Mouse (Mus musculus) cerebellum, adult 8-10 months (tissue): ENCODE measurements around the gene Ppp1r21.
A peak's percentile ranks its signal among the peaks of the same experiment; 100 is the strongest.

Experiments
- DNase-seq: peaks from one replicate; pipeline ENCODE4 v3.0.0; 2022

Ppp1r21 gene

DNA sequence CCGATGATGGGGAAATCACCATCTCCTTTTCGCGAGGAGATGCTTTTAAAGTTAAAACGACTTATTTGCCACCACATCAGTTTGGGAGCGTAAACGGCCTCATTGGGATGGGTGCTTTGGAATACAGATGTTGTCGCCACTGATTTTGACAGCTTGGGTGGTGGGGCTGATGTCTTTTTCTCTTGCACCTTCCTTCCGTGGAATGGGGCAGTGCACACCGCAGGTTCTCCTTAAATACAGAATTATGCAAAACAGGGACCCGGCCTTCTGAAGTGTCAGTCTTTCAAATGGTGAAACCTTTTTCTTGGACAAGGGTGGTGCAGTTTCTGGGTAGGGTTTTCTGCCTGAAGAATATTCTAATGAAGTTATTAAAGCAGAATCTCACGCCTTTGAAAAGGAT is 749 bp downstream of the Ppp1r21 start:
- no peak for DNase-seq

DNA sequence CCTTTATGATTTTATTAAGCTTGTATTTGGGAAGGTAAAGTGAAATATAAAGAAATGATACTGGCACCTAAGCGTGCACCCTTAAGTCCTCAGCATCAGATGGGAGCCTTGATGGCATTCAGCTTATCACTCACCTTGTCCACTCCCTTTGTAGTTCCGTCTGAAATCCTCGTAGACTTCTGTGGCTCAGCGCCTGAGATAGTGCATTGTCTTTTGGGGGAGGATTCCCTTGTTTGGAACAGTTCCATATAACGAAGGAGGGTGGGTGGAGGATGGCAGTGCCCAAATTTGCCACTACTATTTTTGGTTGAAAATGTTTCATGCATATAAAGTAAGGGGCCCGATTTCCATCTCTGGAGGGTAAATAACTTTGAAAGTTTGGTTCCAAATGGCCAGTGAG is 1.3 kb downstream of the Ppp1r21 start:
- DNase-seq: no peak

DNA sequence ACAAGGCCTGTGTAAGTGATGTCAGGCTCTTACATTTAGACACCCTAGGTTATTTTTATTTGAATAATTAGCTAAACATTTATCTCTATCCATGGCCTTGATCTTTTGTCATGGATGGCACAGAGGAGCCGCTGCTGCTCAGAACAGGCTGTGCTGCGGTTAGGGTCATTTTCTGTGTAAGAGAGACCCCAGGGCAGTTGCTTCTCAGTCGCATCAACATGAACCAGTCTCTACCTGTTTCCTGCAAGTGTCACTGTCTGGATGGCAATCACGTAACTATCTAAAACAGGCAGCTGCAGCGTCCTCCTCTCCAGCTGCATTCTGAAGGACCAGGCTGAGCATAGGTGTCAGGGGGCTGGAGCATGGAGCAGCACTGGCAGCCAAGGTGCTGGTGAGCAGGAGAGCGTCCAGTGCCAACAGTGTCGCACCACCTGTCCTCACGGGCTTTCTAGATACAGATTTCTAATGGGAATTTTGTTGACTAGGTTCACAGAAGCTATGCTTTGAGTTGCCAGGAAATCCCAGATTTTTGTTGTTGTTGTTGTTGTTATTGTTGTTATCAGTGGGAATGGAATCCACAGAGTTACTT is 8.0 kb downstream of the Ppp1r21 start:
- DNase-seq: peak; percentile 39

DNA sequence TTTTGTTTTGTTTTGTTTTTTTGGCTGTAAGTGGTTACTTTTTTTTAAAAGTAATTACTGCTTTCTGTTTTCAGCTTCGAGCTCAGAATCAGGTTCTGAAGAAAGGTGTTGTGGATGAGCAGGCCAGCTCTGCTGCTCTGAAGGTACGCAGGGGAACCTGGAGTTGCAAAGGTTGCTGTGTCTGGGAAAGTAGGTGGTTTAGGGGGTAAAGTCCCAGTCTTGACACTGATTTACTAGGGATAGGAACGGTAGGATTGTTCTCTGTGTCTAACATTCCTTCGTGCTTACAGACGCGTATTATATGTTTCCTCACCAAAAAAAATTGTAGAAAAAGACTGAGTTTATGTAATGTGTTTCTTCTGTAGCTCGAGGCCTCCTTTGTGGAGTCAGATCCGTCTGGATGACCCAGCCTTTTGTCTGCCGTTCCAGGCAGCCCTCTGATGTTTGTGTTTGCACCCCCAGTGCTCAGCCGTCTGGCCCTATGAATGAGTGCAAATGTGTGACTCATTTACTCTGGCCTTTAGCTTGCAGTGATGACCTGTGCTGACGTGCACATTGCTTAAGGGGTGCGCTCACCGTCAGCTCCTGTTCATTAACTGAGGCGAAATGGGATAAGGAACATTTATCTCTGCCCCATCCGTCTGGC is 13.0 kb downstream of the Ppp1r21 start:
- peak; percentile 34 for DNase-seq

DNA sequence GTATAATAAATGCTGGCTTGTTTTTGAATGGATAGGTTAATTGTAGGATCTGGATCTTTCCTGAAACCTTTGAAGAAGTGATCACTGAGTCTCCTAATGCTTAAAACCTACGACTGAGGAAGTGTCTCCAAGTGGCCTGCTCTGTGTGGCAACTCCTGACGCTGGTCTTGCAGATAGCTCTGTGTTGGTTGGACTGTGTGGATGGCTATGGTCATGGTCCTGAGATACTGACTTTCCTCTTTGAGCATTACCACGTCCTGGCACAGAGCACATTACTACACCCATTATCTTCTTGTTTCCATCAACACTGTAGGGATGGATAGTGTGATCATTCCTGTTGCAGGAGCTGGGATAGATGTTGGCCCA is 13.5 kb downstream of the Ppp1r21 start:
- DNase-seq: no peak

DNA sequence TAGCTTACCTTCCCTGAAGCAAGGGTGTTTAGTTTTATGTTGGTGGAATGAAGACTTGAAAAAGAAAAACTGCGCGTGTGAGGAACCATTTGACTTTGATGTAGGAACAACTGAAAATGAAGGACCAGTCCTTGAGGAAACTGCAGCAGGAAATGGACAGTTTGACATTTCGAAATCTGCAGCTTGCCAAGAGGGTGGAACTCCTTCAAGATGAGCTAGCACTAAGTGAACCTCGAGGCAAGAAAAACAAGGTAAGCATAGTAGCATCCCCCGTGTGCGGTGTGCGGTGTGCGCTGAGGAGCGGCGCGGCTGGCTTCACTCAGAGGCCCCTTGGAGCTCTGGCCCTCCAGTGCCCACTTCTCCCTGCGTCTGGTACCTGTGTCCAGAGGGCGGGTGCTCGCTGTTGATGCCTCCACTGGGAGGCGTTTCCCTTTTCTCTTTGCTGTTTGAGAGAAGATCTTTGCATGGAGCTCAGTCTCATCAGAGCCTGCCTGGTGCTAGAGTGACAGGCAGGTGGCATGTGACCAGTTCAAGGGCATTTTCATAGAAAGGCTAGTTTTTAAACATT is 15.4 kb downstream of the Ppp1r21 start:
- DNase-seq: no peak

DNA sequence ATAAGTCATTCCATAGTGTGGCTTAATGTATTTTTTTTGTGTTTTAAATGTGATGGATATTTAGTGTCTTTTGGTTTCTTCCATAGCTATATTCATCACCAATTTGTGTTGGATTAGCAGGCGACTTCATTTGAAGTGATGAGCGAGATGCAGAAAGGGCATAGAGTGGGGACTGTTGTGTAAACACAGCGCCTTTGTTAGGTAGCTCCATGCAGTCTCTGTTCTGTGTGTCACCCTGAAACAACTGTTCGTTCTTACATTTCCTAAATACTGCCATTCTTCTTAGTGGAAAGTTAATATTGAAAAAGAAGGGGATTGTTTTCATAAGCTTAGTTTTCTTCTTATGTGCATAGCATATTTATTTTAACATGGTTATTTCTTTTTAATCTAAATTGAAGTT is 16.8 kb downstream of the Ppp1r21 start:
- DNase-seq: no peak

DNA sequence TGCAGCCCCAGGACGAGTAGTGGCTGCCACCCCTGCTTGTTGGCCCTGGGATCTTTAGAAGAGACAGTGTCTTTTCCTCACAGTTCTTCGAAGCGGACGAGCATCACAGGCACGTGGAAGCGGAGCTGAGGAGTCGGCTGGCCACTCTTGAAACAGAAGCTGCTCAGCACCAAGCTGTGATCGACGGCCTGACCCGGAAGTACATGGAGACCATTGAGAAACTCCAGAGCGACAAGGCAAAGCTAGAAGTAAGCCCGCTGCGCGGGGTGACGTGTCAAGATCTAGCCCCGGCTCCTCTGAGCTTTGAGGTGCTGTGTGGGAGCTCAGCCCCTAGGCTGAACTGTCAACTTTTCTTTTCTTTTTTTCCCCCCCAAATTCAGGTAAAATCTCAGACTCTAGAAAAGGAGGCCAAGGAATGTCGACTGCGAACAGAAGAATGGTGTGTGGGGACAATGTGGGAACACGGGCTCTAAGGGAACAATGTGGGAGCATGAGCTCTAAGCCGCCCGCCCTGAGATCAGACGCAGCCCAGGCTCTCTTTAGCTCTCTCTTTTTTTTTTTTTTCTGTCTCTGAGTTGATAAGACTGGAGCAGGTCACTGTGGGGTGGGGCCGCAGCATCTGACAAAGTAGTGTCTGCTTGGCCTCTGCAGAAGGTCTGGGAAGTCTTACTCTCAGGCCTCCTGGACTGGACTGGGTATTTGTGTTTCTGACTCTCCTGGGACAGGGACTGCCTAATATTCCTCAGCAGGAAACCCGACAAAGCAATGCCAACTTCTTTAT is 19.7 kb downstream of the Ppp1r21 start:
- no peak for DNase-seq

DNA sequence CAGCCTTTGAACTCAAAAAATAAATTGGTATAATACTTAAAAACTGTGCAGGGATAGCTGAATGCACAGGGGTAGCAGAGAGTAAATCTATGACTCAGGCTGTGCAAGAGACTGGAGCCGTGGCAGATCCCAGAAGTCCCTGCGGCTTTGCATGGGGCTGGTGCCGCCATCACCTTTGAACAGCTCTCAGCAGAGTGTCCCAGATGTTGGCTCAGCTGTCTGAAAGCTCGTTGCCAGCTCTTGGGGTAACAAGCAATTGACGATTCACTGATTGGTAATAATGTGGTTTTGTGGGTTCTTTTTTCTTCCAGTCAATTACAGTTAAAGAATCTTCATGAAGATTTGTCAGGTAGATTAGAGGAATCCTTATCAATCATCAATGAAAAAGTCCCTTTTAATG is 20.4 kb downstream of the Ppp1r21 start:
- DNase-seq: no peak

DNA sequence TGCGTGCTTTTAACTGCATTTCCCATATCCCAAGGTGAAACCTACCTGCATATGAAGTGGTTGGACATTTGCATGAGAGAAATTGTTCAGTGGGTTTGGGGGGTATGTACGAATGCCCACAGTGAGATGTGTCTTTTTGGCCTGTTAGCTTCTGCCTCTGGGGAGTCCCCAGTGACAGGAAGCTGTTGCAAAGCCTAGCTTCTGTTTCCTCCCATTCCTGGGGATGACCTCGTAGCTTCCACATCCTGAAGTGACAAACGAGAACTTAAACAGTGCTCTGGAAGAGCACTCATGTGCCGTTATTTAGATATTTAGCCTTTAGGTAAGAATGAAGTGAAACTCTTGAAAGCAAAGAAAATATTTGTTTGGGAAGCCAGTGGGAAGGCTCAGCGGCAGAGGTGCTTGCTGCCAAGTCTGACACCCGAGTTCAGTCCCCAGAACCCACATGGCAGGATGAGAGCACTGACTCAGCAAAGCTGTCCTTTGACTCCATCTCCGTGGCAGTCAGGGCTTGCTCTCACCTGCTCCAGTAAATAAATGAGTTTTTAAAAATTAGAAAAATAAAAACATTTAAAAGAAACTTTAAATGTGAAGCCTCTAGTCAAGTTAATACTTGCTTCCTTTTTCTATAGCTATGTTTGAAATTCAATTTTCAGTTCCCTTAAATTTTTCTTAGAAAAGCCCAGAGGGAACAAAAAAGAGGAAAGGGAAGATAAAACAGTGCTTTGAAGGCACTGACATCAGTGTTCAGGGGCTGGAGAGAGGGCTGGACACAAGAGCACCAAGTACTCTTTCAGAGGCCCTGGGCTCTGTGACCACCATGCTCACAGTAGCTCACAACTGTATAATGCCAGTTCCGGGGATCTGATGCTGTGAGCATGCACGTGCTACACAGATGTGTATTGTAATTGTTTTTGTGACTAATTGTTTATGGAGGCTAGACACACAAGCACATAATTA is 21.3 kb downstream of the Ppp1r21 start:
- DNase-seq: no peak

DNA sequence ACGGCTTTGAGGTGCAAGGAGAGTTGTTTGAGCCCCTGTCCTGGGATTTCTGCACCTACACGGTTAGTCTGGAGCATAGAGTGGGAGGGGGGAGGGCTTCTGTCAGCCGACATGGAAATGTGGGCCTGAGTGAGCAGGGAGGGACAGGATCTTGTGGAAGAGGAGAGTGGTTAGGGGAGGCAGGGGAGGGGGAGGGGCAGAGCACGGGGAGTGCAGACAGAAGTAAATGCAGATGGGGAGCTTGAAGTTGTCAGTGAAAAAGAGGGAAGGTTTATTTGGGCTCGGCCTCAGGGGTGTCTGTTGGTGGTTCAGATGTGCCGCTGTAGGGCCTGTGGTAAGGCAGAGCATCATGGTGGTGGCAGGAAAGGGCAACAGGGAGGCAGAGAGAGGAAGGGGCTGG is 22.6 kb downstream of the Ppp1r21 start:
- no peak for DNase-seq

DNA sequence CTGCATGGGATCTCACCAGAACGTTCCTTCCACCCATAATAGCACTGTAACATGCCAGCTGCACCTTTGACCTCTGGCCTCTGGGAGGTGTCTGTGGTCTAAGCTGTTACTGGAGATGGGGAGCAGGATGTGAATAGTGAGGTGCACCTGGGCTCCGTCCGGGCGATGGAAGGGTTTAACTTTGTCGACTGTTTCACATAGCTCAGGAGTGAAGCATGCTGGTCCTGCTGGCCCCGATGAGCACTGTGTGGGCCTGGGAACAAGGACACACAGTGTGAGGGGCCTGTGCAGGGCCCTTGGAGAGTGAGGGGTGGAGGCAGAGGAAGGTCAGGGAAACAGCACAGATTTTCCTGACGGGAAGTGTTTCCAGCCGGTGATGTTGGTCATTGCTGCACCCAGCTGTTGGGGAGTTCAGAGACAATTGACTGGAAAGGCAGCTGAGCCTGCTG is 23.1 kb downstream of the Ppp1r21 start:
- no peak for DNase-seq

DNA sequence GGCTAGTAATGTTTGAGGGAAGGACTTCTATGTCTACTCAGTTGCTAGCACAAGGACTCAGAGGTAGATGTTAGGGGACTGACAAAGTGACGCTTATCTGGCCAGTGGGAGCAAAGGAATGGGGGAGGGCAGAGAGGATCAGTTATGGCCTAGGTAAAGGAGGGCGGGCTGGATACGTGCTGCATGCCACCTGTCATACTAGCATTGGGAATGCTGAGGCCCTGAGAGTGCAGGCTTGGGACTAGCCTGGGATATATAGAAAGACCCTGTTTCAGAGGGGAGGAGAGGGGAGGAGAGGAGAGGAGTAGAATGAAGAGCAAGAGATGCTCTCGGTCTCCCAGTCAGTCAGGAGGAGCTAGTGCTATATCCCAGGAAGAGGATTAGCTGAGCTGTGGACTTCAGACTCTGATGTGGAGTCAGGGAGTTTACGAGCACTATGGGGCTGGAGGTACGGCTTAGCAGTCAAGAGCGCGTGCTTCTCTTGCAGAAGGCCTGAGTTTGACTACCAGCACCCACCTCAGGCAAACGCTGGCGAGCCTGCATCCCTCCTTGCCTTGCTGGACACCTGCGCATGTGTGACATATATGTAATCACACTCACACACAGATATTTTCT is 23.7 kb downstream of the Ppp1r21 start:
- DNase-seq: no peak

DNA sequence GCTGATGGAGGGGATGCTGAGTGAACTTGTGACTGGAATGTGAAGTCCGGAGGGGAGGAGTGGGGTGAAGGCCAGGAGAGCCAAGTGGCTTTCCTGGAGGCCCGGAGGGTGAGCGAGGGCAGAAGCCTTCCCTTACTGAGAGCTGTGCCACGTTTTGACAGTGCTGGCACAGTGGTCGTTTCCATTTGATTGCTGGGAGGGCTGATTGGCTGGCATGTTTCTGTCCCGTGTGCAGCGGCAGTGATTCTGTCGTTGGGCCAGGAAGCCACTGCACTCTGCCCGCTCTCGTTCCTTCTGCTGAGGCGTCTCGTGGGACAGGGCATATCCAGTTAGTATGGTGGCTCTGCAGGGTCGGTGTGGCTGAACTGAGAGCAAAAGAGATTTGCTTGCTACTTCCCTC is 26.3 kb downstream of the Ppp1r21 start:
- DNase-seq: no peak

DNA sequence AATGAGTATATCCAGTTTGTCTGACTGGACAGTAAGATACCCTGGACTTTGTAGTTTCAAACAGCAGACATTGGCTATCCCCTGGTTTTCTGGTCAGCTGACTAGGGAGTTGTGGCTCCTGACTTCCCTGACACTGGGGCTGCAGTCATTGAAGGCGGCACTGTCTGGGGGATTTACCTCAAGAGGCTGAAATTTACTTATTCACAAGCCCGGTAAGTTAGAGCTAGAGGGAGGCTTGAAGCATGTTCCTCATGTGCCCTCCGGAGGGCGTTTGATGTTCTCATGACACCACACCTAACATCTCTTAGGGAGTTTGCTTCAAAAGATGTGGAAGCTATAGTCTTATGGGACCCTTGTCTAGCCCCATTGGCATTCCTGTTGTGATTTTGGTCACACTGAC is 26.8 kb downstream of the Ppp1r21 start:
- no peak for DNase-seq

DNA sequence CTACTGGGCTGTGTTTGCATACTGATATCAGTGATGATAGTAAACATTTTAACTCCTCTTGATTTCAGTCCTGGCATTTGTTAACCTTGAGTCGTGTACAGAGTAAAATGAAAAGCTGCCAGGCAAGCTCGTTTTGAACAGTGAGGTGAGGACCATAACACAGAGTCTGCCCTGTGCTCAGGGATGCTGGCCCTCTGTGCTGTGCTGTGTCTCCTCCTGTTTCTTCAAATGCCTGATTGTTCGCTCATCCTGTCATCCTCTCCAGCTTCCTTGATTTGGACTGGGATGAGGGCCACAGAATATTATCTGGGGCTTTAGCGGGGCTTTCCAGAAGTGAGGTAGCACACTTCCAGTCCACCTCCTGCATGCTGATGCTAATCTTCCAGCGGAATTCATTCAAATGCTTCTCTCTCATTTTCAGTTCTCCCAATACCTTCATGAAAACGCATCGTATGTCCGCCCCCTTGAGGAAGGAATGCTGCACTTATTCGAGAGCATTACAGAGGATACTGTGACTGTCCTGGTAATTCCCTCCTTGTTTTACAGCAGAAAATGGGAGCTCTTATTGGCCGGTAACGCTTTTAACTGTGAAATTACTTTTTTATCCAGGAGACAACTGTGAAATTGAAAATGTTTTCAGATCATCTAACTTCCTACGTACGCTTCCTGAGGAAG is 28.4 kb downstream of the Ppp1r21 start:
- DNase-seq: peak; percentile 71

DNA sequence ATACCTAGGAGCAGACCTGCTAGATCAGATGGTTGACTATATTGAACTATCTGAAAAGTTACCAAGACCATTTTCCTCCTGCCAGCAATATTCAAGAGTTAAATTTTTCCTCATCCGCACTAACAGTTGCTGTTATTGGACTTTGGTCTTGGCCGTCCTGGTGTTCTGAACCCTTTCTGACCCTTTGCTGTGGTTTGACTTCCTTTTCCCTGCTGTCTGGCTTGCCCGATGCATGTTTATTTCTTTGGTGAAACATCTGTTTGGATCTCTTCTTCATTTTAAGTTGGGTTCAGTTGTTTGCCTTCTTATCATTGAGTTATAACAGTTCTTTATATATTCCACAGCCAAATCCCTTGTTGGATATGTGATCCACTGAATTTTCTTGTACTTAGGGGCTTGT is 33.7 kb downstream of the Ppp1r21 start:
- no peak for DNase-seq

DNA sequence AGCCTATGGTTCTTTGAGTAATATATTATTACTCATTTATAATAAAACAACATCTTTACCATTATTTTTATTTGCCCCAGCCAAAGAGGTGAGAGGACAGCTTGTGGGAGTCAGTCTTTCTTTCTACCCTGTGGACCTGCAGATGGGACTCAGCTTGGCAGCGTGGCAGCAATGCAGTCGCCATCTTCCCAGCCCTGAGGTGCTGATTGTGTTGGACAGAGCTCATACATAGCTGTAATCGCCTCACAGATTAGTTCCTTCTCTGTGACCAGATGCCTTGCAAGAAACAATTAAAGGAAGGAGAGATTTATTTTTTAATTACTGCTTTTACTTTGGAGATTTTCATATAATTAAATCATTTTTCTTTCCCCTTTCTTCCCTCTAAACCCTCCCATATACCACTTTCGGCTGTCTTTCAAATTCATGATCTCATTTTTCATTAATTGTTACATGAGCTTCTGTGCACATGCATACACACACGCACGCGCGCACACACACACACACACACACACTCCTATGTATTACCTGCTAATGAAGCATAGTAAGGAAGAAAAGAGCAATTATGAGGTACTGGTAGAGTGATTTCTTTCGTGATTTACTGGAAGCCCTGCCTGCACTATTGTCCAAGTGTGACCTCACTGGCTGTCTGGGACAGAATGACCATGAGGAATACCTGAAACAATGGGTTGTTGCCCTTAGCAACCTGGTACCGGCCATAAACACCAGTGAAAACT is 40.1 kb downstream of the Ppp1r21 start:
- no peak for DNase-seq

DNA sequence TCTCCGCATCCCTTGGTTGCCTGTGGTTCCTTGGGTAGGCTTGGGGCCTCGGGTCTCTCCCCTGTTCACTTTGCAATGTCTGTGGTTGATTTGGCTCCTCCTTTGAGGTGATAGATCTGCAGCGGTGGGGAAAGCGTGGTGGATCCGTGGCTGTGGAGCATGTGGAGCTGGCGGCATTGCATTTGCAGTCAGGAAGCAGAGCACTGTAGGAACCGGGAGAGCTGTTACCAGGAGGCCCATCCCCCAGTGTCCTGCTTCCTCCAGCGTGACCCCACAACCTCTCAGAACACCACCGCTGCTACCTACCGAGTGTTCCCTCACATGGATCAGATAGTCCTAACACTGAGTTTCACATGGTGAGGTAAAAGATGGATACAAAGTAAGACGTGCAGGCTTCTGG is 40.9 kb downstream of the Ppp1r21 start:
- DNase-seq: no peak

DNA sequence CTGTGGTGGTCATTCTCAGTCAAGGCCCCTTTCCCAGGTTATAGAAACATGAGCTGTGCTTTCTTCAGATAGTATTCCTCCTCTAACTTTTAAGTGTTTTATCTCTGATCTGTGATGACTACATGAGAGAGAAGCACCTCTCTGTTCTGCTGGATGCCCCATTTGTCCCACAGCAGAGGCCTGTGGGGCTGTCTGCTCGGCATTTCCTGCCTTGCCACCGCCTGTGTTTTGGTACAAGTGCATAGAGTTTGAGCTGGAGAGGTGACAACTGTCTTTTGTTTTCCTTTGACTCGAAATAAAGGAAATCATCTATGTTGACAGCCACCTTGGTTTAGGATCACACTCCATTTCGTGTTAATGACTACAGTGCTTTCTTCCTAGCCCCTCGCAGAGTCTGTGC is 44.9 kb downstream of the Ppp1r21 start:
- no peak for DNase-seq
